Mouse (Mus musculus) lung, postnatal 10 days (tissue): ENCODE data around the gene Pla2g4b.

Experiments used
- DNase-seq: peaks from one replicate; pipeline ENCODE4 v3.0.0; 2021

Gene Pla2g4b

GRCm38 (mm10) chr2:120017599-120017998 is 15.6 kb upstream of the Pla2g4b start:
- peak; percentile 54 for DNase-seq

DNA sequence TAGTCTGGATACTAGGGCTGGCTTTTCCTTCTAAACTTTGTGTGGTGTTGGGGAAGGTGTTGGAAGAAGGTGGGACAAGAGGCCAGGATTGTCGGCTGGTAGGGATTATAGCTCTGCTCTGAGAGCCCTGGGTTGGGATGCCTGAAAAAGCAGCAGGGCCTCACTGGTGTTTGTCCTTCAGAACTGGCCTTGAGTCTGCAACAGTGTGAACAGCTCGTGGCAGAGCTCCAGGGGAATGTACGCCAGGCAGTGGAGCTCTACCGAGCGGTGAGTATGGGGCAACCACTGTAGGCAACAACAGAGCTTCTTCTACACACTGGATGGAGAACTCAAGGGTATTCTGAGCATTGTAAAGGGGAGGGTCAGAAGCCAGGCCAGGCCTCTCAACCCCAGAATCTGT is 8.9 kb upstream of the Pla2g4b start:
- DNase-seq = no peak

DNA sequence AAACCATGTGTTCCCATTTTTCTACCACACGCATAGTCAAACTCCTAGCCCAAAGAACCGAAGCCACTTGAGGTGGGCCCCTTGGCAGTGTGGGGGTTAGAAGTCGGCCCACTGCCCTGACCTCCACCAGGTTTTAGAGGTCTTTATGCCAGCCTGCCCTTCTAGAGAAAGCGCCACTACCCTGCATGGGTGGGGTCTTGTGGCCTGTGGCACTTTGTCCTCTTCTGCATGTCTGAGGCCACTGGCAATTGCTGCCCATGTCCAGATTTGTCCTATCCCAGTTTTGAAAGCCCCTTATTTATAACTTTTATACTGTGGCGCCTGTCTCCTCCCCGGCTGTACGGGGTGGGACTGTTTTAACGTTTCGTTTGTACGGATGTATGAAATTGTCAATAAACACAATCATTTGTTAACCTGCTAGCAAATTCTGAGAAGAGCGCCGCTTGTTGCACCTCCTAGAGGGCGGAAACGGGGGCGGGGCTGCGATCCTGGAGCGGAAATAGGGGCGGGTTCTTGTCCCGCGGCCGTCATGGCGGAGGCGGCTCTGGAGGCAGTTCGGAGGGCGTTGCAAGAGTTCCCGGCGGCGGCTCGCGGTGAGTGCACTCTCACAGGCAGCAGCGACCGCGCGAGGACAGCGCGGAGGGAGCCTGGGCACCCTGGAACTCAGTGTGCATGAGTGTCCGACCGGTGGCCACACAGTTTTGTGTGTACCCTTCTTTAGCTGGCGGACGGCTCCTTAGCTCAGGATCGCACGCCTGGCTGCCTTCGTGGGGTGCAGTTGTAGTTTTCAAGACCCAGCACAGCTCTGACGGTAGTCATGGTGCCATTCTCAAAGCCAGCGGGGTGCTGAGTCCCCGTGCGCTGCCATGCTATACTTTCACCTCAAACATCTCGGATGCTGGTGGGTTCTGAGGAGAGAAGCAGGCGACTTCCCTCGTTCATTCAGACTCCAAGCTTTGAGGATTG is 6.0 kb upstream of the Pla2g4b start, which contains the start of the genes Jmjd7 and Gm28042:
Gene Jmjd7, plus strand, starts transcription at position 500 of the 966 bp plus-strand sequence.
Gene Gm28042, plus strand, starts transcription at position 510 of the 966 bp plus-strand sequence.
- DNase-seq = peak; percentile 97

DNA sequence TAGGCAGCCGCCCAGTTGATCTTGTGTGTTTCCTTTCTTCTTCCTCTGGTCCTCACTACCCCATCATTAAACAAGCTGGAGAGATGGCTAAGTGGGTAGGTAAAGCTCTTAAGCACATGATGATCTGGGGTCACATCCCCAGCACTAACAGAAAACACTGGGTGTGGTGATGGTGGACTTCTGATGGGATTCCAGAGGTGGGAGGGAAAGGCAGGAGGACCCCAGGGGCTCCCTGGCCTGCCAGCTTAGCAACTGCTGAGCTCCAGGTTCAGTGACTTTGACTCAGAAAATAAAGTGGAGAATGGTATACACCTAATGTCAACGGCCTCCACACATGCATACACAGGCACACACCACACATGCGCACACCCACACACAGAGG is 5.3 kb upstream of the Pla2g4b start:
- DNase-seq = no peak

GRCm38 (mm10) chr2:120030380-120030779 is 2.8 kb upstream of the Pla2g4b start:
- DNase-seq = no peak

DNA sequence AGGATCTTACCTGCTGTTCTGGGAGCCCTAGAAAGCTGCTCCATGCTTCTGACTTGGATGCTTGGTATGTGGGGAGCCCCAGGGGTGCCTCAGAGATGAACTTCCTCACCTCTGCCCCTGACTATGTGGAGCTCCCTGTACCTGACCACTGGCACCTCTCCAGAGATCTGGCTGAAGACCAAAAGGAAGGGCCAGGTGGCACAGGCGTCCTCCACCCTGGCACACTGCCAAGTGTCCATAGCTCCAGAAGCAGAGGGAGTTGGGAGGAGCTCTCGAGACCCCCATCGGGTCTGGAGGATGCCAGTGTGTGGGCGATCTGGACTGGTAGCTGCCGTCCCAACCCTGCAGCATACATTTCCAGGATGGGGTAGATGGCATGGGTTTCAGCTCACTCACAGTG is 509 bp downstream of the Pla2g4b start:
- DNase-seq = peak; percentile 32

DNA sequence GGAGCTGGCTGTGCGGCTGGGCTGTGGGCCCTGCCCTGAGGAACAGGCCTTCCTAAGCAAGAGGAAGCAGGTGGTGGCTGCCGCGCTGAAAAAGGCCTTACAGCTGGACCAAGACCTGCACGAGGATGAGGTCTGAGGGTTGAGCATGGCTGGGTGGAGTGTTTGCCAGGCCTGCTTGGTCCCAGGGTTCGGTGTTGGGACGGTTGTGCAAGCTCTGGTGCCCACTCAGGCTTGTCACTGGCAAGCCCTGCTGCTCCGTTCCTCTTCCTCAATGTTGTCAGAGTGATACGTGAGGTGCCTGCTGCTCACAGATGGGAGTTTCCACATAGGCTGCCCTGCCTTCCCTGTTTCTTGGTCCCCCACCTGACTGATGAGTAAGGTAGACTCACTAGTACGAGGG is 4.5 kb downstream of the Pla2g4b start:
- DNase-seq = no peak

GRCm38 (mm10) chr2:120040991-120041390 is 7.8 kb downstream of the Pla2g4b start:
- no peak for DNase-seq

DNA sequence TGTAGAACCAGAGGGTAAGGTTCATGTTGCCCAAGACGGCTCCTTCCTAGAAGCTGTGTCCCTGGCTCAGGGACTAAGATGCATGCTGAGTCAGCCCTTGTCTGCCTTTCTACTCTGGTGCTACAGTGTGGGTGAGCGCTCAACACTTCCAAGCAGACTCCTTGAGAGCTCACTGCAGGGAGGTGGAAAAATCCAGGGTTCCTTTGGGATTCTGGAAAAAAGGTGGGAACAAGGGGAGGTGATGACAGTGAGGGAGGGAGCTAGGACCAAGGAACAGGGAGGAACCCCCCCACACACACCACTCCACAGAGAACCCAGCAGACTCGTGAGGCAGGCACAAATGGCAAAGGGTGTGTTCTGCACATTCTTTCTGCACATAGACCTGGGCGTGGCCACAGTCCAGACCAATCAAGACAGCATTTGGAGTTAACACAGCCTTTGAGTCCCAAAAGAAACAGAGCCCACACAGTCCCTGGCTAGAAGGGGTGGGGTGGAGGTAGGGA is 10.9 kb downstream of the Pla2g4b start:
- DNase-seq = peak; percentile 52

DNA sequence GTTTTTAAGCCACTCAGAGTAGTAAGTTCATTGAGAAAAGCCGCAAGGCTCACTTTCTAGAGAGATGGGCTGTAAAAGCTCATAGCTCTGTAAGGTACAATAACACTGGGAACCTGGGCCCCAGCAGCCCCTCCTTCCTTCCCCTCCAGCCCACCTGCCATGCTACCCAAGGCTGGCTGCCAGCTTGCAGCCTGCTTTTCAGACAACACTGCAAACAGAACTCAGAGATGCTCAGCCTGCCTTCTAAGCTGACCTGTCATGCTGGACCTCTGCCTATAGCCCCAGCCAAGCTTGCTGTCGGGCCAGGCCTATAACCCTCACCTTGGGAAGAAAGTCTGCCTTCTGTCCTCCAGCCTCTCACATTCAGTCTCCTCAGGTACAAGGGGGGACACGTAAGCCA is 11.5 kb downstream of the Pla2g4b start:
- no peak for DNase-seq

- no peak for DNase-seq
Measured at GRCm38 (mm10) chr2:120046486-120047310, 13.5 kb downstream of the Pla2g4b start.

DNA sequence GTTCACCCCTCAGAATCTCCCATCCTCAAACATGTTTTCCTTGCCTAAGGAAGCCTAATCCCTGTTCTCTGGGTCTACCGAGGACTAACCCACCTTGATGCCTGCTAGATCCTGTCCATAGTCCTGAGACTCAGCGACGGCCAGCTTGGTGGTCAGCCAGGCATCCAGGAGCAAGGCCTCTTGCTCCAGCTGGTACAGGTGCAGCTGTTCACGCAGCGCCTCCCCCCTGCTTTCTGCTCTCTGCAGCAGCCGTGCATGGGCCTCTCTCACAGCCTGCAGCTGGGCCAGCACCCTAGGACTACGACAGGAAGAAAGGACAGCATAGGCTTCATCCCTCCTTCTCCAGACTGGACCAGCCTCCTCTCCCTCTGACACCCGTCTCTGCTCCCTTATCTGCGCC is 15.0 kb downstream of the Pla2g4b start:
- DNase-seq = no peak

GRCm38 (mm10) chr2:120049632-120050274 is 16.5 kb downstream of the Pla2g4b start:
- DNase-seq = peak; percentile 73

- DNase-seq = no peak
Measured at GRCm38 (mm10) chr2:120051405-120051804, 18.2 kb downstream of the Pla2g4b start.

DNA sequence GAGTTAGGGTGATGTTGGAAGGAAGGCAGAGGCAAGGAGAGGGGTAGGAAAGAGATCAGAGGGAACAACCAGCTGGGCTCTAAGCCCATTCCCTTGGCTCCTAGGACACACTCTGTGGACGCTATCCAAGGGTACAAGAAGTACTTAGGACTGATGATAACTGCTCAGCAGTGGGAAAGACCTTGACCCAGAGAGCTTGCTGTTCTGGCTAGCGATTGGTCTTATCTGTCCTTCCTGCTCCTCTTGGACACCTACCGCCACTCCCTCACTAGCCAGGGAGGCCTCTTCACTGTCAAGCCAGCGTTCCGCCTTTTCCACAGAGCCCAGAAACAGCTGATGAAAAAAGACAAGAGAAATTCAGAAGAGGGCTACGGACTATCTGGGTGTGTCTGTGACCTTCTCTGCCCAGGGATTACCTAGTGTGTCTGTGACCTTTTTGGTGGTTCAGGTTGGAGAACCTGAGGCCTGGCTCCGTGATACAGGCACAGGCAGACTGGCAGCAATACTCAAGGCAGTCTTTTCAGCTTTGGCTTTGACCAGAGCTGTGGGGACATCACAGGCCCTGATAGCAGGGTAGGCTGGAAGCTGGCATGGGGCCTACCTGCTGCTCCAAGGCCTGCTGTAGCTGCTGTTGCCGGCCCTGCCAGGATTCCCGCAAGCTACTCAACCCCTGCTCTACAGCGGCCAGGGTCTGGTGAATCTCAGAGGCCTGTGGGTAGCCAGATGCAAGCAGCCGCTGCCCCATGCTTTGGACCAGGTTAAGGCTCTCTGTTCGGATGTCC is 21.7 kb downstream of the Pla2g4b start:
- no peak for DNase-seq

- no peak for DNase-seq
Measured at GRCm38 (mm10) chr2:120055923-120056322, 22.7 kb downstream of the Pla2g4b start.

- DNase-seq = no peak
Measured at GRCm38 (mm10) chr2:120058818-120059217, 25.6 kb downstream of the Pla2g4b start.

GRCm38 (mm10) chr2:120059466-120059865 is 26.2 kb downstream of the Pla2g4b start:
- no peak for DNase-seq

GRCm38 (mm10) chr2:120060190-120060589 is 27.0 kb downstream of the Pla2g4b start:
- peak; percentile 72 for DNase-seq

DNA sequence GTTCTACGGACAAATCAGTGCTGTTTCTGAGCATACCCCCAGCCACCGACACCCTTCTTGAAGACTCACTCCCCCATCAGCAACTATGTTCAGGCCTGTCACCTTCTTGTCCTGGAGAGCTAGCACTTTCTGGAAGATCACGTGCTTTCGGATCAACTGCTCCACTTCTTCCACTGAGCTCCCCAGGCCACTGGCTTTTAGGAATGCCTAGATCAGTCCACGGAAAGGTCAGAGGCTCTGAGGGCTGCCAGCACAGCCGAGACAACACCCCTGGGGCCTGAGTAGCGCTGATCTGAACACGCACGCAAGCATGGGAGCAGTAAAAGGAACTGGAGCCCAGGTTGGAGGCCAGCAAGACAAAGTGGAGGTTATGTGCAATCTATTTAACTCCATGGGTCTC is 27.4 kb downstream of the Pla2g4b start:
- no peak for DNase-seq

DNA sequence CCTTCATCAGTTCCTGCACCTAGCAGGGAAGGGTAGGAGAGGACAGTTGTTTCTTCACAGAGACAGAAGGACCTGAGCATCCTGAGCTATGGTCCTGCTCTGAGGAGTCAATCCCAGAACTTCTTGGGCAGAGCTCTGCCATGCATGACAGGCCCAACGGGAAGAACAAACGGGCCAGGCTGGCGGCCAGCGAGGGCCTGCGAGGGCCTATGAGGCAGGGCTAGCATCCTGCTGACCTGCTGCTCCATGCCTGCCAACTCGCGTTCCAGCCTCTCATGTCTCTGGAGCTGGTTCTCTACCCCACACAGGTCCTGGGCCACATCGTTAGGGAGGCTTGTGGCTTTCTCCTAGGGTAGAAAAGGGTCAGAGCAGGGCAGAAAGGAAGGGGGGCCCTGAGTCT is 29.0 kb downstream of the Pla2g4b start:
- no peak for DNase-seq

- no peak for DNase-seq
Measured at GRCm38 (mm10) chr2:120064639-120065038, 31.4 kb downstream of the Pla2g4b start.
